Mouse (Mus musculus) neutrophil, adult 65 days (primary cell): ENCODE data around the gene Gpr12. TPM values are rescaled to one million over a fixed set of nuclear protein-coding genes. Genes with fewer than 3 reads are reported as not detected.

ENCODE experiments used
- total RNA-seq: library from RNA; stranded (reverse); gene quantifications from 2 replicates; pipeline ENCODE4 v1.2.4, GENCODE M21; 2023

Gene Gpr12
- not detected in 2 replicates for total RNA-seq

GRCm38 (mm10) chr5:146584478-146585306, at the start of gene Gpr12:
Gene Gpr12 (minus strand): TSS chr5:146585239.

GRCm38 (mm10) chr5:146555836-146556235, 29.2 kb downstream of the Gpr12 start, which contains the start of gene Gm3415:
Gene Gm3415 (plus strand): TSS chr5:146556136.

GRCm38 (mm10) chr5:146537347-146537746, 47.7 kb downstream of the Gpr12 start, which contains the start of gene Gm3409:
Gene Gm3409 (plus strand): TSS chr5:146537647.

Other genes with a start within 250 kb of the Gpr12 start
- not detected in 2 replicates for gene Wasf3, start 200.3 kb downstream of the Gpr12 start, total RNA-seq
- not detected in 2 replicates for gene Gm6408, start 103.3 kb downstream of the Gpr12 start, total RNA-seq
- gene Gm6370, start 93.9 kb downstream of the Gpr12 start, total RNA-seq = not detected in 2 replicates
- not detected in 2 replicates for gene 4930449I24Rik, start 82.8 kb downstream of the Gpr12 start, total RNA-seq
- not detected in 2 replicates for gene Gm3402, start 71.1 kb downstream of the Gpr12 start, total RNA-seq
- not detected in 2 replicates for gene Gm3404, start 59.4 kb downstream of the Gpr12 start, total RNA-seq
- gene Gm3409, start 47.6 kb downstream of the Gpr12 start, total RNA-seq = not detected in 2 replicates
- not detected in 2 replicates for gene Gm3415, start 29.1 kb downstream of the Gpr12 start, total RNA-seq
- gene Usp12, start 209.8 kb upstream of the Gpr12 start, total RNA-seq = 19.5 and 22.1 TPM in 2 replicates
- gene Rpl21, start 247.7 kb upstream of the Gpr12 start, total RNA-seq = 121 and 149 TPM in 2 replicates